ENCODE assay signal across 9 mouse cellular contexts in the genomic region with DNA sequence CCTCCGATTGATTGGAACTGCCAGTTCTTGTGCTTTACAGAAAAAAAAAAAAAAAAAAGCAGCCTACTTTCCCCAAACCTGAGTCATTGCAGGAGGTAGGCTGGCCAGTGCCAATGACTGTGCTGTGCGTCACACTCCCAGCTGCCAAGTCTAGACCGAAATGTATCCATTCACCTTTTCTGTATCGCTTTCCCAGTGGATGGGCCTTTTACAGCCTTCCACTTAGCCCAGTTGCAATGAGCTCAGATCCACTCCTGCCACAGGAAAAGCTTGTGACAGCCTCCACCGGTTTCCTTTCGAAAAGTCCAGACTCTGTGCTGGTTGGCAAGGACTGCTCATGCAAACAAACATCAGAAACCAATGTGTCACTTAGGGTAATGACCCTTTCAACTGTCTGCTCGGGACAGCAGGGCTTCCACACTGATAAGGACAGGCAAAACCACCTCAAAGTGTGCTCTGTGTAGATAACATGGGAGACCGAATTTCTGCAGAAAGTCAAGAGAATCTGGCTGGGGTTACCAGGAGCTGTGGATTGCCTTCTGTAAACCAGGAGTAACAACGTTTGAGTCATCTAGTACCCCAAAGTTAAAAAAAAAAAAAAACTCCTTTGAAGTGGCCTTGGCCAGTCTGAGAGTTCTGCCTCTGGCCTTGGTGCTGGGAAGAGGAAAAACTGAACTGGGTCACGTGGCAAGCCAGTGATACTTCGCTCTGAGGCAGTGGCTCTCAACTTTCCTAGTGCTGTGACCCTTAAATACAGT. TPM values are rescaled to one million over a fixed set of nuclear protein-coding genes. Genes with fewer than 3 reads are reported as not detected.
DNase-seq lines count a peak whose midpoint lies in the region; ATAC-seq and TF ChIP-seq lines count a peak whose summit lies in the region.
"Had no signal": no experiment of that assay in that cellular context is flagged by ENCODE, and none has a peak within 500 bp of the region (broad histone marks: within the 10 kb centered on the region; RNA-seq: fewer than 3 reads in every experiment).

No protein-coding gene starts in this region.

- H3K27ac ChIP-seq in kidney, embryonic 15.5 days = no peak overlapping the region
- no peak overlapping the region for H3K27ac ChIP-seq in kidney, embryonic 14.5 days (ENCODE audit: low read depth, low read length)

- H3K36me3 ChIP-seq in kidney, embryonic 15.5 days = peaks cover 36% of the 10 kb centered on the region
- peaks cover 17% of the 10 kb centered on the region; the same call in 1 of the 2 replicates for H3K36me3 ChIP-seq in kidney, embryonic 14.5 days (ENCODE audit: control insufficient read depth, insufficient read depth, low read length)
- H3K36me3 ChIP-seq in G1E (replicated peaks) = peaks cover 47% of the 10 kb centered on the region

- no peak overlapping the region for H3K9ac ChIP-seq in kidney, embryonic 15.5 days
- no peak overlapping the region for H3K9ac ChIP-seq in kidney, embryonic 14.5 days (ENCODE audit: low read depth, low read length)
- H3K9ac ChIP-seq: forebrain, postnatal 0 days had no signal

- no peak for TF ChIP-seq CTCF in G1E (IDR thresholded peaks at IDR 0.05; ENCODE audit: low read depth, low read length)

- ATAC-seq in kidney, embryonic 15.5 days (replicated peaks; ENCODE audit: low FRiP score) = peak; percentile 74; the same call in 1 of the 2 replicates
- no peak for ATAC-seq in kidney, embryonic 14.5 days (ENCODE audit: low FRiP score, low TSS enrichment)
- ATAC-seq in G1E (ENCODE audit: extremely low read depth, insufficient number of reproducible peaks, low FRiP score, poor library complexity, severe bottlenecking) = peak; percentile 89
- peak; percentile 61 for ATAC-seq in megakaryocyte, adult 5-6 weeks (ENCODE audit: poor library complexity, severe bottlenecking)
- ATAC-seq in activated CD4-positive, CD25-positive, alpha-beta regulatory T cell, adult 4 months = no peak
- ATAC-seq: forebrain, postnatal 0 days had no signal

- DNase-seq in G1E (ENCODE audit: low spot score) = peak; percentile 83
- DNase-seq in c-Kit-negative CD71-positive TER-119-positive erythroid progenitor cells, embryonic 14.5 days (ENCODE audit: low read depth, low spot score) = peak; percentile 85
- DNase-seq in gastrocnemius, adult 8-10 months (ENCODE audit: low spot score in 2 of 2) = no peak
- DNase-seq in thymus, postnatal 14 days = no peak
- DNase-seq: forebrain, postnatal 0 days had no signal

- no peaks in the 10 kb centered on the region for H3K9me3 ChIP-seq in kidney, embryonic 15.5 days (replicated peaks)
- H3K9me3 ChIP-seq in kidney, embryonic 14.5 days (ENCODE audit: control insufficient read depth, low read length) = no peaks in the 10 kb centered on the region
- peaks cover 22% of the 10 kb centered on the region for H3K9me3 ChIP-seq in G1E (replicated peaks)

- WGBS in kidney, embryonic 15.5 days = 64% methylated on average over 11 of the region's 11 CpGs
- WGBS in kidney, embryonic 14.5 days = 62% methylated on average over 11 of the region's 11 CpGs

- no peak overlapping the region for H3K4me3 ChIP-seq in kidney, embryonic 15.5 days (replicated peaks)
- no peak overlapping the region for H3K4me3 ChIP-seq in kidney, embryonic 14.5 days (ENCODE audit: low read length)
- H3K4me3 ChIP-seq in G1E (ENCODE audit: low read depth, low read length) = peak overlapping the region; percentile 63

- no peak overlapping the region for H3K4me2 ChIP-seq in kidney, embryonic 15.5 days
- no peak overlapping the region for H3K4me2 ChIP-seq in kidney, embryonic 14.5 days (replicated peaks; ENCODE audit: low read depth, low read length)

- H3K4me1 ChIP-seq in kidney, embryonic 15.5 days = no peaks in the 10 kb centered on the region
- no peaks in the 10 kb centered on the region for H3K4me1 ChIP-seq in kidney, embryonic 14.5 days (ENCODE audit: control insufficient read depth, insufficient read depth, low read length)
- peaks cover 87% of the 10 kb centered on the region for H3K4me1 ChIP-seq in G1E (ENCODE audit: insufficient read depth, low read depth, low read length)

- H3K27me3 ChIP-seq in kidney, embryonic 15.5 days = no peaks in the 10 kb centered on the region
- no peaks in the 10 kb centered on the region for H3K27me3 ChIP-seq in kidney, embryonic 14.5 days (ENCODE audit: control insufficient read depth, insufficient read depth, low read length)
- H3K27me3 ChIP-seq in G1E (ENCODE audit: insufficient read depth, low read length) = no peaks in the 10 kb centered on the region; the same call in 1 of the 2 replicates

RNA-seq across cellular contexts. Expression of a gene that starts 12.0 kb away (rescaled TPM):
- 5.2 and 6.8 TPM in 2 replicates for polyA plus RNA-seq in kidney, embryonic 15.5 days (2015; fragmentation: Nextera tagmentation; extraction: Ambion mirVana)
- polyA plus RNA-seq in kidney, embryonic 14.5 days (2014; fragmentation: Nextera tagmentation; extraction: Ambion mirVana) = 6.0 and 6.3 TPM in 2 replicates
- total RNA-seq in G1E (2014; fragmentation: Nextera tagmentation) = 52.4 and 59.4 TPM in 2 replicates
- total RNA-seq in G1E (2017) = 16.9 and 18.1 TPM in 2 replicates
- polyA plus RNA-seq in G1E (2012) = 21.1 and 21.9 TPM in 2 replicates
- 3.4 and 4.6 TPM in 2 replicates for total RNA-seq in megakaryocyte, adult 5-6 weeks (2015)
- total RNA-seq in megakaryocyte, adult 5-6 weeks (2017) = 4.1 and 4.8 TPM in 2 replicates
- total RNA-seq in gastrocnemius, adult 8-10 months (2022) = not detected
- under 1 TPM in 1 of 2 experiments, not detected in 1; 0.41 TPM for polyA plus RNA-seq in activated CD4-positive, CD25-positive, alpha-beta regulatory T cell, adult 4 months (2017; shearing (Covaris generic))

RNA-seq across cellular contexts. Expression of a gene that starts 26.8 kb away (rescaled TPM):
- polyA plus RNA-seq in kidney, embryonic 15.5 days (2015; fragmentation: Nextera tagmentation; extraction: Ambion mirVana) = 61.4 and 68.2 TPM in 2 replicates
- 51.7 and 67.9 TPM in 2 replicates for polyA plus RNA-seq in kidney, embryonic 14.5 days (2014; fragmentation: Nextera tagmentation; extraction: Ambion mirVana)
- 297 and 347 TPM in 2 replicates for total RNA-seq in G1E (2014; fragmentation: Nextera tagmentation)
- 79.5 and 89.2 TPM in 2 replicates for total RNA-seq in G1E (2017)
- polyA plus RNA-seq in G1E (2012) = 58.0 and 70.5 TPM in 2 replicates
- 28.7 and 31.0 TPM in 2 replicates for total RNA-seq in megakaryocyte, adult 5-6 weeks (2015)
- 23.1 and 24.5 TPM in 2 replicates for total RNA-seq in megakaryocyte, adult 5-6 weeks (2017)
- total RNA-seq in gastrocnemius, adult 8-10 months (2022) = 10 to 100 TPM; 27.9 to 30.4 (median 29.3) TPM
- 10 to 100 TPM; 52.5 to 58.8 TPM for polyA plus RNA-seq in activated CD4-positive, CD25-positive, alpha-beta regulatory T cell, adult 4 months (2017; shearing (Covaris generic))

RNA-seq across cellular contexts. Expression of a gene that starts 28.5 kb away (rescaled TPM):
- polyA plus RNA-seq in kidney, embryonic 15.5 days (2015; fragmentation: Nextera tagmentation; extraction: Ambion mirVana) = 44.7 and 49.3 TPM in 2 replicates
- 59.9 and 62.8 TPM in 2 replicates for polyA plus RNA-seq in kidney, embryonic 14.5 days (2014; fragmentation: Nextera tagmentation; extraction: Ambion mirVana)
- 93.4 and 112 TPM in 2 replicates for total RNA-seq in G1E (2014; fragmentation: Nextera tagmentation)
- 53.1 and 63.8 TPM in 2 replicates for total RNA-seq in G1E (2017)
- 64.3 and 79.4 TPM in 2 replicates for polyA plus RNA-seq in G1E (2012)
- 210 and 215 TPM in 2 replicates for total RNA-seq in megakaryocyte, adult 5-6 weeks (2015)
- total RNA-seq in megakaryocyte, adult 5-6 weeks (2017) = 210 and 216 TPM in 2 replicates
- 100 to 1,000 TPM; 215 to 257 (median 231) TPM for total RNA-seq in gastrocnemius, adult 8-10 months (2022)
- polyA plus RNA-seq in activated CD4-positive, CD25-positive, alpha-beta regulatory T cell, adult 4 months (2017; shearing (Covaris generic)) = 10 to 100 TPM; 11.5 to 11.9 TPM

Comparison
In these comparisons a context has a peak if more than half of its experiments do, and no peak if none do; other contexts are left out.
1. ATAC-seq: peak in kidney, embryonic 15.5 days (single experiment), G1E (single experiment) and megakaryocyte, adult 5-6 weeks (single experiment); none in kidney, embryonic 14.5 days (single experiment) and activated CD4-positive, CD25-positive, alpha-beta regulatory T cell, adult 4 months (single experiment).
2. DNase-seq: peak in G1E (single experiment) and c-Kit-negative CD71-positive TER-119-positive erythroid progenitor cells, embryonic 14.5 days (single experiment); none in gastrocnemius, adult 8-10 months (0 of 2) and thymus, postnatal 14 days (single experiment).